Mouse (Mus musculus) neural tube, embryonic 10.5 days (tissue): ENCODE data around the gene Frmpd1.
A peak's percentile ranks its signal among the peaks of the same experiment; 100 is the strongest.

ENCODE experiments used
- DNase-seq: peaks from one replicate; pipeline ENCODE4 v3.0.0-alpha.2; 2017; ENCODE audit warnings: low spot score; ENCODE audit errors: extremely low spot score

Gene Frmpd1

DNA sequence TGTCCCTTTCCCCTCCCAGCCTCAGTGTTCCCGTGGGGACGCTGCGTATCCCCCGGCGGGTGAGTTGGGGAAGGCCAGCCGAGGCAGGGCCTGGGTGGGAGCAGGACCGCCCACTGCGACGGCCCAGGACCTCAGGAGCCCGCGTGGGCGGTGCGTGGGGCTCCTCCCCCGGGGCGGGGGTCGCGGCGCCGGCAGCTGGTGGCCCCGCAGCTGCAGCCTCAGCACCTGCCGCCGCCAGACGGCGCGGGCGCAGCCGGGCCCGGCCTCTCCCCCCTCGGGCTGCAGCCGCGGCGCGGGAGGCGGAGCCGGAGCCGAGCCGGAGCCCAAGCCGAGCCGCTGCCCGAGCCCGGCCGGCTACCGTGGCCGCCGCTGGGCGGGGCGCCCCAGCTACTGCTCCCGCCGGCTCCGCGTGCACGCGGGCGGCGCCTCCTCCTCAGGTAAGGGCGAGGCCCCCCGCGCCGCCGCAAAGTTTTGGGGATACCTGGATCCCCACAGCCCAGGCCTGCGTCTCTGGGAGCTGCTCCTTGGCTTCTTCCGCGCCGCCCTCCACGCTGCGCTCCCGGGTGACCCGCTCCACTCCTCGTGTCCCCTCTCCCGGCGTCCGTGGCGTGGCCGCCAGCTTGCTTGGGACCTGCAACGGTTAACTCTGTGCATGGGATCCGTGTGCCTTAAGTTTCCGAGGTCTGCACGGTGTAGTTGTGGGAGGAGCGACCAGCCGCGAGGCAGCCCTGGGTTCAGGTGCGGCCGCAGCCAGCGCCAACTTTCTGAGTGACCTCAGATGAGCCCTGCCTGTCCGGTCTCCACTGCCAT, at the start of gene Frmpd1:
Gene Frmpd1, plus strand, starts transcription at position 355 of the 810 bp plus-strand sequence.
- DNase-seq, result peak; percentile 60

DNA sequence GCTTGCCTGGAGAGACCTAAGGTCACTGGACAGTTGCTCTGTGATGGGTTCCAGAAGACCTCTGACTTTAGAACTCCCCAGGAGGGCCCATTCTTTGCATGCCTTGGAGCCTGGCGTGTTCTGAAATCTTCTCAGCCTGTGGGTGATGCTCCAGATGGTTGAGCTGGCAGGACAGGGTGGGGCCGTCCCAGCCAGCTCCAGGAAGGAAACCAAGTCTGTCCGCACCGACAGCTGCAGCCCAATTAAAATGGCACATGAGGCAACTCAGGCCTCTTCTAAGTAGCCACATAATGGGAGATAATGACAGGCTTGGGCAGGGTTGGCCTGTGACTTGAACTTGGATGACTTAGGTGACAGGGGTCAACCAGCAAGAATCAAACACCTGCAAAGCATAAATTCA, 47.0 kb upstream of the Frmpd1 start:
- DNase-seq, result no peak

DNA sequence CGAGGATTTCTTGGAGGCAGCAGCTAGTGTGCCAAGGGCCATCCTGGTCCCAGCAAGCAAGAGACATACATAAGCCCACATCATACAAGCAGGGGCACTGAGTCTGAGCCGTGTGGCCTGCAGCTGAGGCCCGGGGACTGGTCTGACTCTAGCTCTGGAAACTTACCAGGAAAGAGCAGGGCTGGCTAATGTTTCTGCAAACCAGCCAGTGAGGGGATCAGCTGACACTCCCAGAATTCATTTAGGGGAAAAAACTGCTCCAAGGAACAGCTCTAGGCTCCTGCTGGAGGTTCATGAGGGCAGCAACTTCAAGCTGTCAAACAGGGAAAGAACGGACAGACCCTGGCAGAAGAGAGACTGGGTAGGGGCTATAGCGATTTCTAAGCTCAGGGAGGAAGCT, 42.8 kb upstream of the Frmpd1 start:
- DNase-seq, result no peak

DNA sequence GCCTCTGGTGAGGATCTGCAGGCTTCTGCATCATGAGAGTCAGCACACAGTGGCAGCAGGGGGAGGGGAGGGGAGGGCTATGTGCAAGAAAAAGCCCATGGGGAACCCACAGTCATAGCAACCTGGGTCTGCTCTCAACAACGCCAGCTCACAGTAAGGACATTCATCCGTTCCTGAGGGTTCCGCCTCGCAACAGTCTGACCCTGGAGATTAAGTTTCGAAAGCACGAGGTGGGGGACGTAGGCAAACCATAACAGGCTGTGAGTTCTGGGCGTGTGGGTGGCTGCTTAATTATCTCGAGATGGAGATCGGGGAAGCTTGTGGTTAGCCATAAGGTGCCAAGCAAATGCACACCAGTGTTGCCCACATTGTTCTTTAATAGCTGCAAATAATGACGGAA, 42.3 kb upstream of the Frmpd1 start:
- no peak for DNase-seq

DNA sequence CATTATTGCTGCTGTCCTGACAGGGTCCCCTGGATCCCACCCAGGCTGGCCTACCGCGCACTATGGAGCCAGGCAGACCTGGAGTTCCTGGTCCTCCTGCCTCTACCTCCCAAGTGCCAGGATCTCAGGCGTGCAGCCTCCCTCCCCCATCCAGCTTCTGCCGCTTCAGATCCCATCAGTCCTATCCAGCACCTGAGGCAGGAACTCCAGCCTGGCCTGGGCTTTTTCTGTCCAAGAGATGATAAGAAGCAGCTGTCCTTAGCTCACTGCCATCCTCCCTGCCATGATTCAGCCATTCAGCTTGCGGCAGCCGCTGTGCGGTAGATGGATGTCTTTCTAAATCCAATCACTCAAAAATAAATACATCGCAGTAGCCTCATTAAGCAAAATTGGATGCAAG, 41.7 kb upstream of the Frmpd1 start:
- DNase-seq, result no peak

DNA sequence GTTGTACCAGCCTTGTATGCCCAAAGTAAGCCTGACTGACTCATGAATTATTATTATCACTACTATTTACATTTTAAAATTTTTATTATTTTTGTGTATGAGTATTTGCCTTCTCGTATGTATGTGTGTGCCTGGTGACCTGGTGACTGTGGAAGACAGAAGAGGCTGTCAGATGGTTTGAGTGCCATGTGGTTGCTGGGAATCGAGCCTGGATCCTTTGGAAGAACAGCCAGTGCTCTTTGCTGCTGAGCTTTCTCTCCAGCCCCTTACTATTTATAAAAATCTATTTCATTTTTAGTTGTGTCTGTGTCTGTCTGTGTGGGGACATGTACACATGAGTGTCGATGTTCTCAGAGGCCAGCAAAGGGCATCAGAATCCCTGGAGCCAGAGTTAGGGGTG, 28.2 kb upstream of the Frmpd1 start:
- DNase-seq, result no peak

DNA sequence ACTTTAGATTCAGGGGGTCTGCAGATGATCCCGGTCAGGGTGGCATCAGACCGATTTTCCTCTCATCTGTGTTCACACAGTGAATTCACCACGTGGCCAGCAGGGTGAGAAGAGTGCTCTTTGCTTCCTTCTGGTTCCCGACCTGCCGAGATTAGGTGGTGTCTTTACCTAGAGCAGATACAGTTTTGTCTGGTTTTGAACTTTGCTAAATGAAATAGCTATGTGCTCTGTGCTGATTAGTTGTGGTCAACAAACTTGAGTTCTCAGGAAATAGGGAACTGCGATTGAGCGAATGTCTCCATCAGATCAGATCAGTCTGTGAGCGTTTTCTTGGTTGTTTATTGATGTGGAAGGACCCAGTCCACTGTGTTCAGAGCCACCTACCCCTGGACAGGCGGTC, 26.1 kb upstream of the Frmpd1 start:
- DNase-seq, result no peak

DNA sequence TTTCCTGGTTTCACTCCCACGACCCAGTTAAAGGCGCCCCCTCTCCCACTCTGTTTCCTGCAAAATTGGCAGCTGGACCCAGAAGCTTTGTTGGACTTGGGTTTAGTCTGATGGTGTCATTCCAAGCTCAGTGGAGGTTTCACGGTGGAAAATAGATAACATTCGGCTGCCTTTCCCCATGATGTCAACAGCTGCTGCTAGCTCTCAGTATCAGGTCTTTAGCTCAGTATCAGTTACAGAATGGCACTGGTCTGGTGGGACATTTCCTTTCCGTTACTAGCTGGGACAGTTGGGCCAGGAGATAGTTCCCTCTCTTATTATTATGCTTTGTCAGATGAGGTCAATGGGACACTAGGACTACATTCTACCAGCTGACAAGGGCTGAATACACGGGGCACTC, 23.9 kb upstream of the Frmpd1 start:
- DNase-seq, result no peak

DNA sequence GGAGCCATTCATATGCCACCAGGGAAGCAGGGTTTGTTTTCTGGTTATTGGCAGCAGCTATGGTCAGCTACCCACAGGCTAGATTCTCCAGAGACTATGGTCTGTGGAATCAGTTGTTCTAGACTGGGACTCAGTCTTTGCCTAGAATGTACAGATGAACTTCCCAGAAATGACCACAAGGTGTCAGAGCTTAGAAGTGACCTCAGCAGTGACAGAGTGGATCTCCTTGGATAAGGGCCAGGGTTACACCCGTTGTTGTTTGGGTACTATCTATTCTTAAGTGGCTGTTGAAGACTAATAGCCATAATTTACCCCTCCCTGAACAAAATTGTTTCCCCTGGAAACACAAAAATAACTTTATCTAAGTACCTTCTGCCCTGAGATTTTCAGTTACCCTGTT, 21.0 kb upstream of the Frmpd1 start:
- DNase-seq, result no peak

DNA sequence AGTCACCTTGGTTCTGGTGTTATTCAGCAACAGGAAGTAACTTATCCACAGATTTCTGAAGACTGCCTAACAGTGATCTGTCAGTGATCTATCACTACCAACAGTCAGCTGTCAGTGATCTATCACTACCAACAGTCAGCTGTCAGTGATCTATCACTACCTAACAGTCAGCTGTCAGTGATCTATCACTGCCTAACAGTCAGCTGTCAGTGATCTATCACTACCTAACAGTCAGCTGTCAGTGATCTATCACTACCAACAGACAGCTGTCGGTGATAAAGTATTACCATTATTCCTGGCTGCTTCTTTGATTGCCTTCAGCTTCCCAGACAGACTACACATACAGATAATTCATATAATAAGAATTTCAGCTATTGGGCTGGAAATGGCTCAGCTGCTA, 19.2 kb upstream of the Frmpd1 start:
- no peak for DNase-seq

DNA sequence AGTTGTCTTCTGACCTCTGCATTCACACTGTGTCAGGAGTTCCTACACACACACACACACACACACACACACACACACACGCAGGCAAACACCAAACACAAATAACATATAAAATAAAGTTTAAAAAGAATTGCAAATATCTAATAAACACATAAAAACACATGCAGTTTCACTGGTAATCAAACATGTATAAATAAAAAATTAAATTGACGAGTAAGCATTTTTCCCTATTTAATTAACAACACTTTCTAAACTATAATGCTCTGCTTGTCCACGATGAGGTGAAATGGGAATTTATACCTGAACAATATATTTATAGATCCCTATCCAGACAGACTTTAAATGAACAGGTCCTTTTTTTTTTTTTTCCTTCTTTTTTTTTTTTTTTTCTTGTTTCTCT, 18.7 kb upstream of the Frmpd1 start:
- no peak for DNase-seq

DNA sequence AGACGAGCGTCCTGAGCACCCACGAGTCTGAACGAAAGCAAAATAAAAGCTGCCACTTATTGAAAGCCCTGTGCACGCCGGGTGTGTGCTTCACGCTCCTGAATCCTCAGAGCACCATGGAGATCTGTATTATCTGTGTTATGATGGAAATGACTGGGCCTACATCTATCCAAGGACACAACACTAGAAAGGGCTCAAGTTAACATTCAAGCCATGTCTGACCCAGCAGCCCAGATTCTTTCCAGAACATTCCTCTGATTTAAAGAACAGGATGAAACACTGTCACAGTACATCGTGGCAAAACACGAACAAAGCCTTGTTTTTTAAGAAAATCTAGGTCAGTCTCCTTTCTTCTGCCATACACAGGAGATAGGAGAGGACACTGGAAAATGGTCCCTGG, 13.3 kb upstream of the Frmpd1 start:
- no peak for DNase-seq

DNA sequence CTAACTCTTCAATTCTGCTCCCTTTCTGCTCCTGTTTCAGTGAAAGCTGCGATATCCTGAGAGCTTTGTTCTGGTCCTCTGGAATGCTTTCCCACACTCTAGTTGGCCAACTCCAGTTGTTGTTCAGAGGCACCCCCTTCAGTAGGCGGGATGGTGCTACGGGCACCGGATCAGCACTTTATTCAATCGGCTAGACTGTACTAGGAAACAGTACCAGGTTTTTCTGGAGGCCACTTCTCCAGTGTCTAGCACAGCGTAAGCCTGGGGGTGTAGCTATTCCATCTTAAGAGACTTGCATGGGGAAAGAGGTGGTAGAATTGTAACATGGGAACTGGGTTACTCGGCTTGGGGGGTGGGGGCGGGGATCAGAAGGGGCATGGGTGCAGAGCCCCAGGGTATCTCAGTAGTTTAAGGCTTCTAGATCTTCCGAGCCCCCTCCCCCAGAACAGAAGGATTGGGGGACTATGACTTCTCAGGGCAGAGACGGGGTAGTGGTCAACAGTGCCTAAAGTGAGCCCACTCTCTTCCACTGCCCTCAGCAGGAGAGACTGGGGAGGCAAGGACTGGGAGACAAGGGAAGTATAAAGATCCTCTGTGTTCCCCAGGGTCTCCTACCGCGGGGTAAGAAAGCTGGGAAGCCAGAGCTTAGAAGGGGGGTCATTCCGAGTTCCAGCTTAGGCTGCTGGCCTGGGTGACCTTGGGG, 706 bp upstream of the Frmpd1 start:
- DNase-seq, result peak; percentile 15

DNA sequence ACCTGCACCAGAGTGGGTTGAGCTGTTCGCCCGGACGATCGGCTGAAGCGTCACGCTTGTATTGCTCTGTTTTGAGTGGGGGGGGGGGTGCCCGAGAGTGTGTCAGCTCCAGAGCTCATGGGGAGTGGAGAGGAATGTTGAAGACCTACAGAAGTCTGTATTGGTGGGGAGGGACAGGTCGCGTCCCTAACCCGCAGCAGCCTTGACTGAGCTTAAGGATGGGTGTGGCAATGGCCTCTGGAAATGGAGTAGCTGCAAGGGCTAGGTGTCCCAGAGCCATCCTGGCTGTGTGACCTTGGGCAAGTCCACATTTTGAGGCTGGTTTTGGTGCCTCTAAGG, 625 bp downstream of the Frmpd1 start:
- DNase-seq, result no peak

DNA sequence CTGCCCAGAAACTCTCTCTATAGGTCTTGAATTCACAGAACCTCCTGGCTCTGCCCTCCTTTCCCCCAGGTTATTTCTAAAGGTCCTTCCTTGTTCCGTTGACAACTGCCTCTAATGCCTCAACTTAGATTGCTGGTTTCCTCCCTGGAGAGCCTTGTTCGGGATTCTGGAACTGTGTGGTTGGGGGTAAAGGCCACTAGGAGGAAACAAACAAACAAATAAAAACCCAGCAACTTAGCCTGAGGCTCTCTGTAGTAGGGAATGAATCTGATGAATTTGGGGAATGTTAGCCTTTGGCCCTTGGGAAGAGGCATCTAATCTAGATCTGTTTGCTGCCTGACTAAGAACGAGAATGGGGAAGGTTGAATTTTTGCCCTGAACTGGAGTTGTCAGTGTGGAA, 13.6 kb downstream of the Frmpd1 start:
- no peak for DNase-seq

DNA sequence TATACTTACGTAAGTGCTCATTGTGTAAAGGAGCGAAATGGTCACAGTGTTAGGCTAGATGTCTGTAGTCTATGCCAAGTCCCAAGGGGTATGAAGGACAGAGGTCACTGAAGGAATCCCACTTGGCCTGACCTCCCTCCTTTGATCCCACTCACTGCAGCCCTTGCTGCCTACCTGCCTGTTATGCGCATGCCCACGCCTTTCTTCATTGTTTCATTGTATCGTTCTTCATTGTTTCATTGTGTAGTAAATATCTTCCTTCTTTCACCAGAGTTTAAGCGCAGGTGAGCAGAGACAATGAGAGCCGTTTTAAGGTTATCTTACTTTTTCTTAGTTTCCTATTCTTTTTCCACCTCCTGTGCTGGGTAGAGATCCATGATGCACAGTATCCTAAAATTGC, 18.6 kb downstream of the Frmpd1 start:
- DNase-seq, result no peak

DNA sequence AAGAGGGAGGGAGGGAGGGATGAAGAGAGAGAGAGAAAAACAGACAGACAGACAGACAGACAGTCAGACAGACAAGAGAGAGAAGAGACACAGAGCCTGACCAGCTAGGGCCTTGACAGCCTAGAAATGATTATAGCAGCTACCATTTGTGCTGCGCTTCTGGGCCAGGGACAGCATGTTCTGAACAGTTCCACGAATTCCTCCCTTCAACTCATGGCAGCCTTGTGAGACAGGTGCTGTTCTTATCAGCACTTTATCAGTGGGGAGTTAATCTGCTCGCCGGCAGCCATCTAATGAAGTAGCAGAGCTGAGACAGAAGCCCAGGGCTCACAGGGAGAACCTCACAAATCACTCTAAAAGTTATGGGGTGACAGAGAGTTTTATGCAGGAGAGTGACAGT, 22.8 kb downstream of the Frmpd1 start:
- DNase-seq, result no peak

DNA sequence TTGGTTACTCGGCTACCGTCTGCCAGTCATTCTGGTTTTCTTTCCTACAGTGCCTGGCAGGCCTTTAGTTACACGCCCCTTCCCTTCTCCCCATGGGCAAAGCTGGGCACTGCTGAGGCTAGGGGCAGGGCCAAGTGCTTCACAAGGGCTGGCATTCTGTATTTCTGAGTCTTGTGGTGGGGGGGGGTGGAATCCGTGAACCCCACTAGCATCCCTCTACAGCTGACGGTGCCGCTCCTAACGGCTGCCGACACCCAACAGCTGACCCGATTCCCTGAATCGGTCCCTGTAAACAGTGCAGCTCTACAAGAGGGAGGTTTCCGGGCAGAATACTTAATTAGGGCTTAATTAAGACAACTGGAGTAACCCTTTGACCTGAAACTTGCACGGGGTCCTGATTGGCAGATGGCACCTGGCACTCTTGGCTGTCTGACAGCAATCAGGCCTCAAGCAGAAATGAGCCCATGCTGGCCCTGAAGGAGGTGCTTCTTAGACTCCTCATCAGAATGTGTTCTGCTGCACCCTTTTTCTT, 24.2 kb downstream of the Frmpd1 start:
- DNase-seq, result no peak

DNA sequence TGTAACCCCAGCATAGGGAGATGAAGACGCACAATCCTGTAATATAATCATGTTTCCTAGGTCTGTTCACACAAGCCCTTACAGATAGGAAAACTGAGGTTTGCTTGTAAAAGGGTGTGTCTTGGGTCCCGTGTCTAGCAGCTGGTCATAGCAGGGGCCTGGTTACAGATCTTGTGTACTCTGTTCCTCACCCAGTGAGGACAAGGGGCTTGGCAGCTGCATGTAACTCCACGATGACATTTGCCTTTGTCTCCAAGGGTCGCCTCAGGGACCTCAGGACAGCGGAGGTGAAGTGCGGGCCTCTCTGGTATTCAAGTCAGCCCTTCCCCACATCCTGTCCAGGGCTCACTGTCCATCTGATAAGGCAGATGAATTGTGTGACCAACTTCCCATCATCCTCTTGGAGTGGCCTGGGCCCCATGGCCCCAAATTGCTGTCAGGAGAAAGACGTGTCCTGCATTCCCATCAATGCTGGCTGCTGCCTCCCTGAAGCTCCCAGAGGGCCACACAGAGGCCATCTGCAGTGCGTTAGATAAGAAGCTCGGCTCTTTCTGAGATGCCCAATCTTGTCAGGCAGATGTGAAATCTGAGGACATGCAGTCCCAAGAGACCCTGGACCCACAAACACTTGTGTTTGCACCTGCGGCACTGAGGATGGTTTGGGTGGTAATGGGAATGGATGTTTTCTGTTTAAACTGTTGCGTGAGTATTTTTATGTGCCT, 27.8 kb downstream of the Frmpd1 start:
- no peak for DNase-seq

DNA sequence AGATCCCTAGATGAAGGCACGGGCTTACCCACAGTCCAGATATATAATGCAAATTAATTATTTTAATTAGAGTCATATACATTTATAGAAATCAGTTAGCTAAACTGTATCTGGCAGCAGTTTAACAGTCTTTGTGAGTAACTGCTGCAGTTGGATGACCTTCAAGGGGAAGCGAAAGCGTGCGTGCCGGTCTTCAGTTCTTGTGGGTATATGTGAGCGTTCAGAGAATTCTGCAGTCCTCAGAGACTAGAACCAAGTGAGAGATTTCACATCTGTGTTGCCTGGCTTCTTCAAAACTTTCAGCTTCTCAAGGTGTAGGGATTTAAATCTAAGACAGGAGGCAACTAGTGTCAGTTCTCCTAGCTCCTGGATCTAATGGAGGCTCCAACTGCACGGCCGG, 35.3 kb downstream of the Frmpd1 start:
- DNase-seq, result no peak

DNA sequence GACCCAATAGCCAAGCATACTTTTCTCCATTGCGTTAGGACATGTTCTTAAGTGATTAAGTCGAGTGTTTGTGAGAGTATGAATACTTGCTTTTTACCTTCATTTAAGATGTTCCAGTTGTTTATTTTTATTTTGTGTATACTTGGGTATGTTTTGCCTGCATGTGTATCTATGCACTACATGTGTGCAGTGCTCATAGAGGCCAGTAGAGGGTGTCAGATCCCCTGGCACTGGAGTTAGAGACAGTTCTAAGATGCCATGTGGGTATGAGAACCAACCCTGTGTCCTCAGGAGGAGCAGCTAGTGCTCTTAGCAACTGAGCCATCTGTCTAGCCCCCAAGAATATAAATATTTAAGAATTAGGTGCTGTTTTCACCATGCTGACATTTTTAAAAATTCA, 37.7 kb downstream of the Frmpd1 start:
- no peak for DNase-seq

DNA sequence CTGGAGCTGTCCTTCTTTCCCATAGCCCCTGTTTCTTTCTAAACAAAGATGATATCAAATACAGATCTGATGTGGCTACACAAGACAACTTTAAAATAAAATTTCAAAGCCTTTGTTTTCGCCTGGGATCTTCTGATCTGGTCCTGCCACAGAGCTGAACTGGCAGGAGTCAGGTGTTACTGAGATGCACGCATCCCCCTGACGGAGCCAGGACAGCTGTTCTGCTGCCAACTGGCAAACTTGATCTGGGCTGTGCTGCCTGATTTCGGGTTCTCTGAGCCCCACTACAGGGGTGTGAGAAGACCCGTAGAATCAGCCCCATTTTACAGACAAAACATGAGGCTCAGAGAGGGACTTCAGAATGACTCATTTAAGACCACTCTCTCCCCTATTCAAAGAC, 45.6 kb downstream of the Frmpd1 start:
- no peak for DNase-seq
